In the genomic region with DNA sequence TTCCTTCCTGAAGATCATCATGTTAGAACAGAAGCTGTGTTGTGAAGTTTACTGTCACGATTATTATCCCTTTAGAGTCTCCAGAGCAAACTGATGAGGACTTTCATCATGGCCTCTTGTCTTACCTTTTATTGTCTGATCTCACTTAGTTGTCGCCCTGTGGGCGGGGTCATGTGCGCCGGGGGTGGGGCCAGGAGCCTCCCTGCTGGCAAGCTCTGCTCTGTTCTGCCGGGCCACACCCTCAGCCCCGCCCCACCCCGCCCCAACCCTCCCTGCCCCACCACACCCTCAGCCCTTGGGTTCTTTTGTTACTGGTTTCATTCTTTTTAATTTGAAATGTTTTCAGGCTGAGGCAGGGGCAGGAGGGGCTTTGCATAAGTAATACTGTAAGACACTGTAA, we compare ENCODE assay signal across 15 mouse cellular contexts. TPM values are rescaled to one million over a fixed set of nuclear protein-coding genes. Genes with fewer than 3 reads are reported as not detected.
DNase-seq lines count a peak whose midpoint lies in the region; ATAC-seq lines count a peak whose summit lies in the region.
"Had no signal": no experiment of that assay in that cellular context is flagged by ENCODE, and none has a peak within 500 bp of the region (broad histone marks: within the 10 kb centered on the region; RNA-seq: fewer than 3 reads in every experiment).

No protein-coding gene starts in this region.

- WGBS in hindbrain, embryonic 11.5 days = 22% methylated on average over 8 of the region's 8 CpGs
- 20% methylated on average over 8 of the region's 8 CpGs for WGBS in hindbrain, embryonic 16.5 days
- 19% methylated on average over 8 of the region's 8 CpGs for WGBS in liver, embryonic 13.5 days (ENCODE audit: insufficient replicate concordance)

- intact Hi-C loops in left cerebral cortex, postnatal 25 days (cut with DNase I) = no loop called here

- no peak for ATAC-seq in hindbrain, embryonic 11.5 days (ENCODE audit: low FRiP score)
- ATAC-seq in hindbrain, embryonic 16.5 days = no peak
- ATAC-seq in liver, embryonic 13.5 days (ENCODE audit: low read depth) = peak; percentile 76
- ATAC-seq: forebrain, embryonic 16.5 days had no signal

- H3K9ac ChIP-seq in hindbrain, embryonic 11.5 days (ENCODE audit: low read depth, low read length) = no peak overlapping the region
- no peak overlapping the region for H3K9ac ChIP-seq in hindbrain, embryonic 16.5 days (ENCODE audit: low read depth, low read length)
- H3K9ac ChIP-seq in liver, embryonic 13.5 days = no peak overlapping the region

- H3K4me2 ChIP-seq in hindbrain, embryonic 11.5 days (replicated peaks; ENCODE audit: low read depth, low read length) = no peak overlapping the region
- H3K4me2 ChIP-seq in hindbrain, embryonic 16.5 days (ENCODE audit: low read length) = no peak overlapping the region
- H3K4me2 ChIP-seq in liver, embryonic 13.5 days = no peak overlapping the region

- peaks cover 9% of the 10 kb centered on the region; the same call in 1 of the 2 replicates for H3K36me3 ChIP-seq in hindbrain, embryonic 11.5 days (ENCODE audit: control insufficient read depth, insufficient read depth, low read length)
- H3K36me3 ChIP-seq in hindbrain, embryonic 16.5 days (ENCODE audit: control insufficient read depth, insufficient read depth, low read length) = peaks cover 57% of the 10 kb centered on the region
- peaks cover 98% of the 10 kb centered on the region for H3K36me3 ChIP-seq in liver, embryonic 13.5 days

- no peaks in the 10 kb centered on the region for H3K9me3 ChIP-seq in hindbrain, embryonic 11.5 days (ENCODE audit: control insufficient read depth, low read length)
- H3K9me3 ChIP-seq in hindbrain, embryonic 16.5 days (ENCODE audit: control insufficient read depth, low read length) = no peaks in the 10 kb centered on the region
- H3K9me3 ChIP-seq in liver, embryonic 13.5 days (replicated peaks) = no peaks in the 10 kb centered on the region

- DNase-seq in hindbrain, embryonic 11.5 days (ENCODE audit: low spot score) = peak; percentile 32
- peak; percentile 40 to 45 for DNase-seq in B cell, adult 2 months
- DNase-seq in ZHBTc4 (ENCODE audit: low read depth, low spot score) = peak; percentile 92
- peak; percentile 75 for DNase-seq in liver, embryonic 13.5 days
- no peak for DNase-seq in left cerebral cortex, postnatal 25 days (ENCODE audit: low spot score in 2 of 2)
- DNase-seq in cerebellum, adult 18-20 months = no peak
- DNase-seq in cerebellum, adult 9-11 months = no peak
- DNase-seq: cerebellum, adult 11 months; heart, adult 2 months; right cerebral cortex, postnatal 4 days; thymus, postnatal 25 days had no signal

- H3K27ac ChIP-seq in hindbrain, embryonic 11.5 days (ENCODE audit: low read depth, low read length) = no peak overlapping the region
- no peak overlapping the region for H3K27ac ChIP-seq in hindbrain, embryonic 16.5 days (ENCODE audit: low read depth, low read length)
- H3K27ac ChIP-seq in liver, embryonic 13.5 days = no peak overlapping the region
- H3K27ac ChIP-seq: heart, adult 2 months had no signal

- H3K27me3 ChIP-seq in hindbrain, embryonic 11.5 days (ENCODE audit: control insufficient read depth, insufficient read depth, low read length) = no peaks in the 10 kb centered on the region
- H3K27me3 ChIP-seq in hindbrain, embryonic 16.5 days (replicated peaks; ENCODE audit: control insufficient read depth, insufficient read depth, low read length) = no peaks in the 10 kb centered on the region
- no peaks in the 10 kb centered on the region for H3K27me3 ChIP-seq in liver, embryonic 13.5 days

- no peaks in the 10 kb centered on the region for H3K4me1 ChIP-seq in hindbrain, embryonic 11.5 days (replicated peaks; ENCODE audit: control insufficient read depth, insufficient read depth, low read length)
- peaks cover 6% of the 10 kb centered on the region for H3K4me1 ChIP-seq in hindbrain, embryonic 16.5 days (ENCODE audit: control insufficient read depth, insufficient read depth, low read depth, low read length)
- H3K4me1 ChIP-seq in liver, embryonic 13.5 days (replicated peaks) = peaks cover 51% of the 10 kb centered on the region

- no peak overlapping the region for H3K4me3 ChIP-seq in hindbrain, embryonic 11.5 days (ENCODE audit: low read depth, low read length)
- no peak overlapping the region for H3K4me3 ChIP-seq in hindbrain, embryonic 16.5 days (ENCODE audit: low read length)
- H3K4me3 ChIP-seq in liver, embryonic 13.5 days (replicated peaks) = no peak overlapping the region
- H3K4me3 ChIP-seq: heart, adult 2 months had no signal

RNA-seq across cellular contexts. Expression of gene 1500011B03Rik, which starts 22.2 kb away (rescaled TPM):
- polyA plus RNA-seq in hindbrain, embryonic 11.5 days (2014; fragmentation: Nextera tagmentation; extraction: Ambion mirVana) = 163 and 167 TPM in 2 replicates
- polyA plus RNA-seq in hindbrain, embryonic 16.5 days (2015; fragmentation: Nextera tagmentation; extraction: Ambion mirVana) = 285 and 306 TPM in 2 replicates
- polyA plus RNA-seq in liver, embryonic 13.5 days (2015; fragmentation: Nextera tagmentation; extraction: Ambion mirVana) = 31.0 and 32.0 TPM in 2 replicates
- 100 to 1,000 TPM; 162 to 177 TPM for total RNA-seq in left cerebral cortex, postnatal 25 days (2021)

RNA-seq across cellular contexts. Expression of gene Git2, which starts 25.7 kb away (rescaled TPM):
- polyA plus RNA-seq in hindbrain, embryonic 11.5 days (2014; fragmentation: Nextera tagmentation; extraction: Ambion mirVana) = 36.3 and 42.2 TPM in 2 replicates
- 40.6 and 50.2 TPM in 2 replicates for polyA plus RNA-seq in hindbrain, embryonic 16.5 days (2015; fragmentation: Nextera tagmentation; extraction: Ambion mirVana)
- 14.8 and 16.3 TPM in 2 replicates for polyA plus RNA-seq in liver, embryonic 13.5 days (2015; fragmentation: Nextera tagmentation; extraction: Ambion mirVana)
- total RNA-seq in left cerebral cortex, postnatal 25 days (2021) = 10 to 100 TPM; 38.1 to 47.0 TPM

RNA-seq across cellular contexts. Expression of gene Ankrd13a, which starts 26.6 kb away (rescaled TPM):
- 71.0 and 71.7 TPM in 2 replicates for polyA plus RNA-seq in hindbrain, embryonic 11.5 days (2014; fragmentation: Nextera tagmentation; extraction: Ambion mirVana)
- polyA plus RNA-seq in hindbrain, embryonic 16.5 days (2015; fragmentation: Nextera tagmentation; extraction: Ambion mirVana) = 11.9 and 27.7 TPM in 2 replicates
- 43.3 and 49.0 TPM in 2 replicates for polyA plus RNA-seq in liver, embryonic 13.5 days (2015; fragmentation: Nextera tagmentation; extraction: Ambion mirVana)
- 10 to 100 TPM; 30.6 to 34.9 TPM for total RNA-seq in left cerebral cortex, postnatal 25 days (2021)

RNA-seq across cellular contexts. Expression of gene 4930519G04Rik, which starts 52.4 kb away (rescaled TPM):
- not detected in 2 replicates for polyA plus RNA-seq in hindbrain, embryonic 11.5 days (2014; fragmentation: Nextera tagmentation; extraction: Ambion mirVana)
- polyA plus RNA-seq in hindbrain, embryonic 16.5 days (2015; fragmentation: Nextera tagmentation; extraction: Ambion mirVana) = not detected in 2 replicates
- not detected in 2 replicates for polyA plus RNA-seq in liver, embryonic 13.5 days (2015; fragmentation: Nextera tagmentation; extraction: Ambion mirVana)
- total RNA-seq in left cerebral cortex, postnatal 25 days (2021) = not detected
- total RNA-seq: heart, adult 2 months had no signal
- polyA plus RNA-seq: forebrain, embryonic 16.5 days; heart, adult 2 months; limb, embryonic 11.5 days; neural tube, embryonic 14.5 days had no signal

RNA-seq across cellular contexts. Expression of gene Gm9936, which starts 57.4 kb away (rescaled TPM):
- polyA plus RNA-seq in hindbrain, embryonic 11.5 days (2014; fragmentation: Nextera tagmentation; extraction: Ambion mirVana) = 0.40 and 0.69 TPM in 2 replicates
- 3.2 and 3.6 TPM in 2 replicates for polyA plus RNA-seq in hindbrain, embryonic 16.5 days (2015; fragmentation: Nextera tagmentation; extraction: Ambion mirVana)
- not detected in 2 replicates for polyA plus RNA-seq in liver, embryonic 13.5 days (2015; fragmentation: Nextera tagmentation; extraction: Ambion mirVana)
- under 1 TPM; 0.85 to 0.87 TPM for total RNA-seq in left cerebral cortex, postnatal 25 days (2021)
- total RNA-seq: heart, adult 2 months had no signal
- polyA plus RNA-seq: heart, adult 2 months had no signal

Comparison
In these comparisons a context has a peak if more than half of its experiments do, and no peak if none do; other contexts are left out.
1. DNase-seq: peak in hindbrain, embryonic 11.5 days (single experiment), B cell, adult 2 months (2 of 2), ZHBTc4 (single experiment) and liver, embryonic 13.5 days (single experiment); none in left cerebral cortex, postnatal 25 days (0 of 2), cerebellum, adult 18-20 months (0 of 2) and cerebellum, adult 9-11 months (single experiment).